Mouse (Mus musculus) thymus, adult 2 months (tissue): Measurements from ENCODE around the gene Macrod2.

Experiments
- CTCF ChIP-seq: fragments of 200-500 bp; IDR thresholded peaks from 2 replicates; pipeline ENCODE4 v1.5.1; 2012; ENCODE audit warnings: mild to moderate bottlenecking, control low read depth, low read length, moderate library complexity, borderline replicate concordance; ENCODE audit not compliant: control insufficient read depth, poor library complexity, insufficient read depth; ENCODE audit errors: extremely low read depth
- POLR2A ChIP-seq: fragments of 200-500 bp; IDR thresholded peaks from 2 replicates; pipeline ENCODE4 v1.6.1; 2012; ENCODE audit warnings: mild to moderate bottlenecking, low read length, control low read depth, moderate library complexity; ENCODE audit not compliant: control insufficient read depth, poor library complexity, insufficient read depth; ENCODE audit errors: extremely low read depth

GRCm38 (mm10) chr2:141211346-141211745 lies 816.2 kb downstream of the Macrod2 start:
- TF ChIP-seq CTCF (no peak), POLR2A (no peak)
